Mouse (Mus musculus) heart, embryonic 15.5 days (tissue): Measurements from ENCODE around the gene Pdk1. TPM values are rescaled to one million over a fixed set of nuclear protein-coding genes. Genes with fewer than 3 reads are reported as not detected.

Source experiments
- ATAC-seq: fragments of 200-750 bp; cut with Nextera tagmentation; replicated peaks from 2 replicates; pipeline ENCODE4 v1.8.0; 2017; ENCODE audit warnings: low read depth, moderate TSS enrichment; ENCODE audit not compliant: insufficient number of reproducible peaks, insufficient read depth, low FRiP score
- H3K27ac ChIP-seq: fragments of 300-500 bp; sonication (generic); 2 replicates; pipeline ENCODE4 v1.5.1; 2015; ENCODE audit warnings: mild to moderate bottlenecking, inconsistent platforms
- H3K27me3 ChIP-seq: fragments of 300-500 bp; sonication (generic); 2 replicates; pipeline ENCODE4 v1.6.1; 2015; ENCODE audit warnings: inconsistent platforms
- H3K36me3 ChIP-seq: fragments of 300-500 bp; sonication (generic); 2 replicates; pipeline ENCODE4 v1.6.1; 2015; ENCODE audit warnings: mild to moderate bottlenecking, inconsistent platforms
- H3K4me1 ChIP-seq: fragments of 300-500 bp; sonication (generic); replicated peaks from 2 replicates; pipeline ENCODE4 v1.6.1; 2015; ENCODE audit warnings: inconsistent platforms
- H3K4me2 ChIP-seq: fragments of 300-500 bp; sonication (generic); 2 replicates; pipeline ENCODE4 v1.6.1; 2015; ENCODE audit warnings: inconsistent platforms, mild to moderate bottlenecking, moderate library complexity
- H3K4me3 ChIP-seq: fragments of 300-500 bp; sonication (generic); 2 replicates; pipeline ENCODE4 v1.5.1; 2015; ENCODE audit warnings: mild to moderate bottlenecking, inconsistent platforms
- H3K9ac ChIP-seq: fragments of 300-500 bp; sonication (generic); 2 replicates; pipeline ENCODE4 v1.6.1; 2015; ENCODE audit warnings: mild to moderate bottlenecking, inconsistent platforms
- H3K9me3 ChIP-seq: fragments of 300-500 bp; sonication (generic); replicated peaks from 2 replicates; pipeline ENCODE4 v1.6.1; 2016; ENCODE audit warnings: inconsistent platforms
- WGBS: fragments of 180-500 bp; shearing (Covaris S2); methylation state at CpG from one replicate; pipeline ENCODE4 v1.1.7; 2015; ENCODE audit warnings: mixed read lengths; 5-methylcytosine and 5-hydroxymethylcytosine counted together
- polyA plus RNA-seq: library from polyadenylated mRNA; unstranded; fragments of >200 nt; fragmentation: Nextera tagmentation; extraction: Ambion mirVana; gene quantifications from 2 replicates; pipeline ENCODE4 v1.2.1, GENCODE M21; 2015

The Pdk1 gene
- polyA plus RNA-seq, 1 experiment from 2014 or later = 97.9 TPM

DNA sequence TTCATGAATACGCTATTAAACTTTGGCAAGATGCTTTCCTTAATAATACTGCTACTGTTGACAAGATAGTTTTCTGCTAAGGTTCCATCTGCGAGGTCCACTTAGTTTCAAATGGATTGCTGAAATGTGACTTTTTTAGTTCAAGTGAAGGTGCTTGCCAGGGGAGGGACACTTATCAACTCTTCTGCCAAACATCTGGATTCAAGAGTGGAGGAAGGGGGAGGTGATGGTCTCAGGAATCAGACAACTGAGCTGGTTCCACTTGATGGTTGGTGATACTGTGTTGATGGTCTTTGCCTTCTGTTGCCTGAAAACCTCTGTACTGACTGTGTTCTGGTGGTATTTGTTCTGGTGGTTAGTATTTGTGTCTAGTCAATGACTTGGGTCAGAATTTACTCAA is 1.4 kb downstream of the Pdk1 start:
- WGBS = 61% methylated on average over 2 of the region's 2 CpGs
- no peak overlapping the region for H3K9ac ChIP-seq
- ATAC-seq = no peak

DNA sequence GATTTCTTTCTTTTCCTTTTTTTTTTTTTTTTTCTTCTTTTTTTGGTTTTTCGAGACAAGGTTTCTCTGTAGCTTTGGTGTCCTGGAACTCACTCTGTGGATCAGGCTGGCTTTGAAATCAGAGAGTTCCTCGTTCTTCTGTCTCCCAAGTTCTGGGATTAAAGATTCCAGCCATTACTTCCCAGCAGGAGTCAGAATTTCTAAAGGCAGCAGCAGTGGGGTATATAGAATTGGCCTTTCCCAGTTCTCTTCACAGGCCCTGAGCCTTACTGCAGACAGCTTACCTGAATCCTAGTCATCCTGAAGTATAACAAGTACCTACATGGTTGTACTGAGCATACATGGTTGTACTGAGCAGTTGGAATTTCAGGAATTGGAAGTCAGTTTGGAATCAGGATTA is 1.8 kb downstream of the Pdk1 start:
- H3K27ac ChIP-seq = 0 out of 2 replicates have a peak overlapping the region, but pooled peaks have one; percentile 3
- WGBS = 68% methylated on average over 2 of the region's 2 CpGs

More for the DNA sequence above, 1.4 kb downstream of the Pdk1 start:
- peaks cover 4% of the 10 kb centered on the region; the same call in 1 of the 2 replicates for H3K36me3 ChIP-seq
- peaks cover 30% of the 10 kb centered on the region for H3K4me1 ChIP-seq
- H3K4me2 ChIP-seq = peak overlapping the region; percentile 96
- H3K27me3 ChIP-seq = no peaks in the 10 kb centered on the region
- H3K9me3 ChIP-seq = no peaks in the 10 kb centered on the region
- H3K4me3 ChIP-seq = peak overlapping the region; percentile 88
- H3K27ac ChIP-seq = peak overlapping the region; percentile 99

DNA sequence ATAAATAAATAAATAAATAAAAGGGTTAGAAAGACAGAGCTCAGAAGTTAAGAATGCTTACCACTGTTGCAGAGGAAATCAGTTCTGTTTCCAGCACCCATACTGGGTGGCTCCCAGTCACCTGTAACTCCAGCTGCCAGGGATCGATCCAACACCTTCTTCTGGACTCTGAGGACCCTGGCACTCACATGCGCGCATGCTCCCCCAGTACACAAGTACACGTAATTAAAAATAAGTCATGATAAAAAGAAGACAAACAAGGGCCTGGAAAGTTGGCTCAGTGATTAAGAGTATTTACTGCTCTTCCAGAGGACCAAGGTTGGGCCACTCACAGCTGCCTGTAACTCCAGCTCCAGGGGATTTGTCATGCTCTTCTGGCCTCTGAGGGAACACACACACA is 4.8 kb downstream of the Pdk1 start:
- no peak for ATAC-seq
- 0 out of 2 replicates have a peak overlapping the region, but pooled peaks have one; percentile 15 for H3K27ac ChIP-seq
- H3K27me3 ChIP-seq = no peaks in the 10 kb centered on the region
- H3K4me1 ChIP-seq = peaks cover 26% of the 10 kb centered on the region
- 75% methylated on average over 4 of the region's 4 CpGs for WGBS
- no peak overlapping the region for H3K9ac ChIP-seq
- no peak overlapping the region for H3K4me3 ChIP-seq
- peaks cover 23% of the 10 kb centered on the region for H3K36me3 ChIP-seq
- no peaks in the 10 kb centered on the region for H3K9me3 ChIP-seq
- H3K4me2 ChIP-seq = no peak overlapping the region

More for the DNA sequence above, 1.8 kb downstream of the Pdk1 start:
- Histone ChIP-seq H3K9ac (peak overlapping the region; percentile 32; the same call in 1 of the 2 replicates), H3K36me3 (peaks cover 4% of the 10 kb centered on the region; the same call in 1 of the 2 replicates), H3K9me3 (no peaks in the 10 kb centered on the region), H3K4me1 (peaks cover 30% of the 10 kb centered on the region), H3K4me3 (peak overlapping the region; percentile 88), H3K4me2 (peak overlapping the region; percentile 96), H3K27me3 (no peaks in the 10 kb centered on the region)
- ATAC-seq = no peak

GRCm38 (mm10) chr2:71878441-71878840 is 5.4 kb downstream of the Pdk1 start:
- ATAC-seq = no peak
- Histone ChIP-seq H3K27ac (0 out of 2 replicates have a peak overlapping the region, but pooled peaks have one; percentile 15), H3K36me3 (peaks cover 29% of the 10 kb centered on the region), H3K4me2 (no peak overlapping the region), H3K9ac (no peak overlapping the region), H3K4me3 (no peak overlapping the region), H3K4me1 (peaks cover 26% of the 10 kb centered on the region), H3K27me3 (no peaks in the 10 kb centered on the region), H3K9me3 (no peaks in the 10 kb centered on the region)
- 58% methylated on average over 2 of the region's 2 CpGs for WGBS

DNA sequence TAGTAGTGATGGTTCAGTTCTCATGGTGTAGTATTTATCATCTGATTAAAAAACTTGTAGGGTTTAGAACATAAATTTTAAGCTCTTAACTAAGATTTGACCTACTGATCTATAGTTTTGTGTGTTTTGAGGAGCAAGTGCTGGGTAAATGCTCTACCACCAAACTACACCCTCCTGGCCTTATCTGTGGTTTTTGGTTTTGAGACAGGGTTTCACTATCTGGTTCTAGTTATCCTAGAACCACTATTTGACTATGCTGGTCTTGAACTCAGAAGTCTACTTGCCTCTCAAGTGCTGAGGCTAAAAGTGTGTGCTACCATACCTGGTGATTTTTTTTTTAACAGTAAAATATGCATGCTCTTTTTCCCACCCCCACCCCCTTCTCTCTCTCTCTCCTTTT is 5.9 kb downstream of the Pdk1 start:
- H3K36me3 ChIP-seq = peaks cover 34% of the 10 kb centered on the region
- no peak overlapping the region for H3K4me3 ChIP-seq
- ATAC-seq = no peak

GRCm38 (mm10) chr2:71882914-71883651 is 10.1 kb downstream of the Pdk1 start:
- no peaks in the 10 kb centered on the region for H3K9me3 ChIP-seq
- no peaks in the 10 kb centered on the region for H3K27me3 ChIP-seq
- no peak overlapping the region for H3K4me2 ChIP-seq
- WGBS = 79% methylated on average over 19 of the region's 19 CpGs
- H3K9ac ChIP-seq = no peak overlapping the region
- H3K36me3 ChIP-seq = peaks cover 56% of the 10 kb centered on the region
- H3K4me1 ChIP-seq = peaks cover 4% of the 10 kb centered on the region
- ATAC-seq = no peak
- no peak overlapping the region for H3K27ac ChIP-seq
- H3K4me3 ChIP-seq = no peak overlapping the region

More for the DNA sequence above, 5.9 kb downstream of the Pdk1 start:
- Histone ChIP-seq H3K27ac (no peak overlapping the region), H3K4me2 (no peak overlapping the region), H3K4me1 (peaks cover 22% of the 10 kb centered on the region), H3K9me3 (no peaks in the 10 kb centered on the region), H3K27me3 (no peaks in the 10 kb centered on the region), H3K9ac (no peak overlapping the region)

DNA sequence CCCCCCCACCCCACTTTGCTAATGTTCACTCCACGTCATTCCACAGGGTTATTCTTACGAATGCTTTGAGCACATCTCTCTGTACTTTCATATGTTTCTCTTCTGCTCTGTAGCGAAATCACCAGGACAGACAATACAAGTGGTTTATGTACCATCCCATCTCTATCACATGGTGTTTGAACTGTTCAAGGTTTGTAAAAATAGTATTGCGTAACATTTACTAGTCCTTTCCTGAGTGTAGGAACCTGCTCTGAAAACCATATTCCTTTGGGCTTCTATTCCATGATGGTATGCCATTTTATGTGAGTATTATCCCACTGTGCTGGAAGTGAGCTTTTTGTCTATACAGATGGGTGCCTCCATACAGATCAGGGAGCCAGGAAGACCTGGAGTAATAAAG is 14.2 kb downstream of the Pdk1 start:
- Histone ChIP-seq H3K9ac (no peak overlapping the region), H3K27ac (no peak overlapping the region), H3K9me3 (no peaks in the 10 kb centered on the region), H3K4me2 (no peak overlapping the region), H3K27me3 (no peaks in the 10 kb centered on the region), H3K36me3 (peaks cover 70% of the 10 kb centered on the region), H3K4me1 (no peaks in the 10 kb centered on the region; the same call in 1 of the 2 replicates), H3K4me3 (no peak overlapping the region)
- ATAC-seq = no peak
- WGBS = 96% methylated on average over 4 of the region's 4 CpGs

- H3K27me3 ChIP-seq = no peaks in the 10 kb centered on the region
- WGBS = 69% methylated on average over 4 of the region's 4 CpGs
- H3K27ac ChIP-seq = no peak overlapping the region
- no peak overlapping the region for H3K4me3 ChIP-seq
- H3K9ac ChIP-seq = no peak overlapping the region
- peaks cover 68% of the 10 kb centered on the region for H3K36me3 ChIP-seq
- H3K4me2 ChIP-seq = no peak overlapping the region
- no peaks in the 10 kb centered on the region for H3K9me3 ChIP-seq
- H3K4me1 ChIP-seq = no peaks in the 10 kb centered on the region; the same call in 1 of the 2 replicates
- ATAC-seq = no peak
These were observed 15.4 kb downstream of the Pdk1 start for GRCm38 (mm10) chr2:71888437-71888836.

- H3K27ac ChIP-seq = no peak overlapping the region
- H3K36me3 ChIP-seq = peaks cover 71% of the 10 kb centered on the region
- no peaks in the 10 kb centered on the region for H3K9me3 ChIP-seq
- H3K9ac ChIP-seq = no peak overlapping the region
- no peaks in the 10 kb centered on the region for H3K27me3 ChIP-seq
- no peaks in the 10 kb centered on the region; the same call in 1 of the 2 replicates for H3K4me1 ChIP-seq
- 89% methylated on average over 2 of the region's 2 CpGs for WGBS
- no peak for ATAC-seq
- H3K4me2 ChIP-seq = no peak overlapping the region
- no peak overlapping the region for H3K4me3 ChIP-seq
These were observed 18.5 kb downstream of the Pdk1 start for GRCm38 (mm10) chr2:71891536-71891935.

DNA sequence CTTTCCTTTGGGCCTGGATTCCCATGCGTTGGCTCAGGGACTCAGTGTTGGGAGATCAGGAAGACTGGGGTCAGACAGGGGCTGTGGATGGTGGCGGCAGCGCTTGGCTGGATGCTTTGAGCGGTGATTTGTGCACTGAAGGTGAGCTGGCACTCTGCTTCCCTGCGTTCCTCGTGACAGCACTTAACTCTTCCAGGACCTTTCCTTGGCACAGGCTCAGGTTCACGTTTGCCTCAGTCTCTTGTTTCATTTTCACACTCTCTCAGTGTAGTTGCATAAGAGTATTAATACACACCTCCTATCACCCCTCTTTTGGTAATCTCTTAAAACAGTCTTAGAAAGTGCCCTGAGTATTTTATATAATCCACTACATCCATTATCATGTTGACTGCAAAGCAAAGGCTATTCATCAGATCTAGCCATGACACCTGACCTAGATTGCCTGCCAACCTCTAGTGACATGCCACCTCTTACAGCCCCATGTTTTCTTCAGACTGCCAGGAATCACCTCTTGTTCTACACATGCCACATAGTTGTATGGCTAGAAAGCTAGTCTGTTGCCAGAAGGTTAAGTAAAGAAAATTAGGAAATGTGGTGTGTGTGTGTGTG is 19.8 kb downstream of the Pdk1 start:
- no peak for ATAC-seq
- H3K36me3 ChIP-seq = peaks cover 61% of the 10 kb centered on the region
- no peak overlapping the region for H3K27ac ChIP-seq

DNA sequence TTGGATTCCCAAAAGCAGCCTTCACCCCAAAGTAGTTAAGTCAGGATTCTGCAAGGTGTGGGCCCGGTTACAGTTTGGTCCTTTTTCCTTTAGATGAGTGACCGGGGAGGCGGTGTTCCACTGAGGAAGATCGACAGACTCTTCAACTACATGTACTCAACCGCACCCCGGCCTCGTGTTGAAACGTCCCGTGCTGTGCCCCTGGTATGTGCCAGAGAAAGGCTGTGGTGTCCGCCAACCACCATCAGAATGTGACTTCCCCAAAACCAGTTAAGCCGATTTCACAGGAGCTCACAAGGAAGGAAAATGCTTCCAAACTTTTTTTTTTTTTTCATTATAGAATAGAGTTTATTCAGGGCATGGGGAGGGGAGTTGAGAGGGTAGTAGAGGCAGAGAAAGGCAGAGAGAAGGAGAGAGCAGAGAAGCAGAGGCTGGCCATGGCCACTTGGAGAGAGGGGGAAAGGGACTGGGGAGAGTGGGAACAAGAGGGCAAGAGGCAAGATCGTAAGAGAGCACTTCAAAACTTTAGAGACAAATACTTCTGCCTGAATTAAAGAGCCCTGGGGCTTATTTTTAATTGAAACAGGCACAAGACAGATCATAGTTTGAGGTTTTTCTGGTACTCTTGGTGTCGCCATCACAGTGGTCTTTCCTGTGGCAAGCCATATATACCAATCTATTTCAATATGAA is 22.7 kb downstream of the Pdk1 start:
- Histone ChIP-seq H3K36me3 (peaks cover 49% of the 10 kb centered on the region), H3K9me3 (no peaks in the 10 kb centered on the region), H3K27me3 (no peaks in the 10 kb centered on the region), H3K4me1 (peaks cover 6% of the 10 kb centered on the region), H3K4me3 (no peak overlapping the region), H3K9ac (no peak overlapping the region), H3K4me2 (no peak overlapping the region), H3K27ac (no peak overlapping the region)
- 93% methylated on average over 13 of the region's 13 CpGs for WGBS
- no peak for ATAC-seq

More for the DNA sequence above, 19.8 kb downstream of the Pdk1 start:
- Histone ChIP-seq H3K9me3 (no peaks in the 10 kb centered on the region), H3K4me3 (no peak overlapping the region), H3K4me2 (no peak overlapping the region), H3K9ac (no peak overlapping the region), H3K4me1 (no peaks in the 10 kb centered on the region; the same call in 1 of the 2 replicates), H3K27me3 (no peaks in the 10 kb centered on the region)
- WGBS = 85% methylated on average over 7 of the region's 7 CpGs
